Mouse (Mus musculus): Measurements from ENCODE around the gene 1700017B05Rik. TPM values are rescaled to one million over a fixed set of nuclear protein-coding genes. Genes with fewer than 3 reads are reported as not detected.

1700017B05Rik gene
- 100 to 1,000 TPM; 158 to 164 TPM for total RNA-seq (2023)

DNA sequence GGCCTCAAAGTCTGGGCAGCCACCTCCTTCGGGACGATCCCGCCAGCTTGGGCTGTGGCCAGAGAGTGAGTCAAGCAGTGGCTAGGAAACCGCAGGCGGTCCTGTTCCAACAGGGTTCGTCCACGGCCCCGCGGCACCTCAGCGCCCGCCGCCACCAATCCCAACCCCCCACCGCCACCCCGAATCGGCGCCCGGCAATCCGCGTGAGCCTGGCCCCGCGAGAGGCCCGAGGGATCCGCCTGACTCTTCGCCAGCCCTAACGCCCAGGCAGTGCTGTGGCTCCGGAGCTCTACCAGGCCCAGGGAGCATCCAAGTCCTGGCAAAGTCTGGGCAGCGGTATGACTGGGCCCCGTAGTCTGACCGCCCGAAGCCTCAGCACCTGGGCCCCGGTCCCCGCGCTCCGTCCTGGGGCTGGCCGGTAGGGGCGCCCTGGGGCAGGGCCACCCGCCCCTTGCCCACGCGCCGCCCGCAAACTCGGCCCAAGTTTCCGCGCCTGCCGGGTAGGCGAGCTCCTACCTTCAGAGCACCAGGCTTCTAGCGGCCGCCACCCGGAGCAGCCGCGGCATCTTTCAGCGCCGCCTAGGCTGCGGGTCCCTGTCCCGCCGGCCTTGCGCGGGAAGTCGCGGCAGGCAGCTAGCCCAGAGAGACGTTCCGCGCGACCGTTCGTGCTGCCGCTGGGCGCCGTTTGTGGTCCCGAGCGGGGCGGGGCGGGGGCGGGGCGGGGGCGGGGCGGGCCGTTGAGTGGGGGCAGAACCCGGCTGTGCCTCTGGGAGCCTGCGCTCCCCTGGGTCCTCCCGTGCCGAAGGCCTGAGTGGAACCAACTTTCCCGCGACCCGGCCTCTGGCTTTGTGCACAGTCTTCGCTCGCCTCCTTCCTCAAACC, at the start of gene 1700017B05Rik:
TSS of gene 1700017B05Rik (minus strand) at position 700 of the 882 bp plus-strand sequence.

DNA sequence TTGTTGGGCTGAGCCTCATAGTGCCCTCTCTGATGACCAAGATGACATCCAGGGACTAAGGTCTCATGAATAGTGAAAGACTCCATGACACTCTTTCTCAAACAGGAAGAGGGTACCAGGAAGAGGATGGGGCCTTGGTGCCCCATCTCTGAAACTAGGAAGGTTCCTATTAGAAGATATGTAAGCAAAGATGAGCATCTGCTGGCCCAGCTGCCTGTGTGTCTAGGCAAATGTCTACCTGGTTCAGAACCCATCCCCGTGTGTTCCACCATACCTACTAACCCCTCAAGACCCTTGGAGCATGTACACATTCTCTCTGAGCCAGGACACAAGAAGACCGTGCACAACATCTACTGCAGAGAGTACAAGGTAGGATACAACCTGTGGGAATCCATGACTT, 26.2 kb downstream of the 1700017B05Rik start, which contains the start of gene Trcg1:
TSS of gene Trcg1 (plus strand) at position 301 of the 400 bp plus-strand sequence.

Other genes starting within 250 kb of the 1700017B05Rik start
- 100 to 1,000 TPM; 145 to 149 TPM for gene Sin3a, start 190.6 kb downstream of the 1700017B05Rik start, total RNA-seq (2023)
- 100 to 1,000 TPM; 112 to 135 TPM for gene Man2c1, start 131.9 kb downstream of the 1700017B05Rik start, total RNA-seq (2023)
- 10 to 100 TPM; 45.6 to 58.4 TPM for gene Neil1, start 114.3 kb downstream of the 1700017B05Rik start, total RNA-seq (2023)
- gene Commd4, start 104.3 kb downstream of the 1700017B05Rik start, total RNA-seq (2023), result 100 to 1,000 TPM; 120 to 122 TPM
- not detected for gene Trcg1, start 26.1 kb downstream of the 1700017B05Rik start, total RNA-seq (2023)
- 10 to 100 TPM; 76.9 to 92.2 TPM for gene Ppcdc, start 177.5 kb upstream of the 1700017B05Rik start, total RNA-seq (2023)
- gene Scamp5, start 205.4 kb upstream of the 1700017B05Rik start, total RNA-seq (2023), result not detected
- not detected for gene Rpp25, start 241.4 kb upstream of the 1700017B05Rik start, total RNA-seq (2023)

All from B cell, adult 67 days (primary cell).